Mouse (Mus musculus) embryonic facial prominence, embryonic 11.5 days (tissue): ENCODE measurements at regions not wholly inside any gene's neighbourhood (a gene's known extent, or its start where the extent isn't known, plus 50 kb on each side); places are given as distances from the start of the nearest gene placed in this dataset.

Experiments
- ATAC-seq: fragments of 200-750 bp; cut with Nextera tagmentation; replicated peaks from 2 replicates; pipeline ENCODE4 v1.8.0; 2017; ENCODE audit warnings: low read depth; ENCODE audit not compliant: insufficient number of reproducible peaks, low FRiP score, low TSS enrichment
- DNase-seq: peaks from one replicate; pipeline ENCODE4 v3.0.0-alpha.2; 2015; ENCODE audit warnings: low spot score
- H3K27ac ChIP-seq: fragments of 300-500 bp; sonication (generic); replicated peaks from 2 replicates; pipeline ENCODE4 v1.5.1; 2014; ENCODE audit warnings: mild to moderate bottlenecking, low read depth, low read length, control low read depth
- H3K27me3 ChIP-seq: fragments of 300-500 bp; sonication (generic); 2 replicates; pipeline ENCODE4 v1.6.1; 2014; ENCODE audit warnings: mild to moderate bottlenecking, low read length, moderate library complexity, mixed read lengths; ENCODE audit not compliant: control insufficient read depth, insufficient read depth
- H3K36me3 ChIP-seq: fragments of 300-500 bp; sonication (generic); replicated peaks from 2 replicates; pipeline ENCODE4 v1.6.1; 2014; ENCODE audit warnings: low read depth, mild to moderate bottlenecking, low read length, moderate library complexity, mixed read lengths; ENCODE audit not compliant: control insufficient read depth, insufficient read depth
- H3K4me1 ChIP-seq: fragments of 300-500 bp; sonication (generic); 2 replicates; pipeline ENCODE4 v1.6.1; 2014; ENCODE audit warnings: low read length, mixed read lengths; ENCODE audit not compliant: control insufficient read depth, insufficient read depth
- H3K4me2 ChIP-seq: fragments of 300-500 bp; sonication (generic); 2 replicates; pipeline ENCODE4 v1.6.1; 2014; ENCODE audit warnings: low read depth, mild to moderate bottlenecking, control low read depth, low read length, moderate library complexity
- H3K4me3 ChIP-seq: fragments of 300-500 bp; sonication (generic); 2 replicates; pipeline ENCODE4 v1.5.1; 2014; ENCODE audit warnings: low read depth, low read length, control low read depth
- H3K9ac ChIP-seq: fragments of 300-500 bp; sonication (generic); replicated peaks from 2 replicates; pipeline ENCODE4 v1.6.1; 2014; ENCODE audit warnings: mild to moderate bottlenecking, control low read depth, low read length
- H3K9me3 ChIP-seq: fragments of 300-500 bp; sonication (generic); replicated peaks from 2 replicates; pipeline ENCODE4 v1.6.1; 2016; ENCODE audit warnings: mild to moderate bottlenecking, low read length, inconsistent platforms, mixed read lengths; ENCODE audit not compliant: control insufficient read depth
- WGBS: fragments of 180-500 bp; shearing (Covaris S2); extraction: QIAGEN DNeasy Blood & Tissue Kit; methylation state at CpG from one replicate; pipeline ENCODE4 v1.1.7; 2014; 5-methylcytosine and 5-hydroxymethylcytosine counted together

DNA sequence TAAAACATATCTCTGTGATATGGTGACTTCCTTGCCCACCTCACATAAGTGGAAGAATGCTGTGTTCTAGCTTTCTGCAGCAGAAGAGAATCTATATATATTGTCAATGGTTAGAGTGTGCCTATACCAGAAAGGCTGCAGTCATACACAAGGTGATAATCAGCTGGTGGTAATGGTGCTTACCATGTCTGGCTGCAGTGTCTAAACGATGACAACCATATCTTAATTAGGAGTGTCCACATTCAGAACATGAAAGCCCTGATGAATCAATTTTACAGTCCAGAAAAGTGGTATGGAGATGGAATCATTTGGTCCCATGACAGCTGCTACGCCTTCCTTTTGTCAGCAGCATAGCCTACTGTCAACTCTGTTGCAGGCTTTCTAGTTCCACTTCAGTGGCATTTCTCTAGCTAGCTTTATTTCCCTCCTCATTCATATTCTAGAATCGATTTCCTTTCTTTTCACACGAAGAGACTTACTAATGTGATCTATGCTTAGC, 484.2 kb downstream of the Gm21750 start:
- Histone ChIP-seq H3K36me3 (no peaks in the 10 kb centered on the region), H3K27ac (no peak overlapping the region), H3K4me3 (no peak overlapping the region), H3K27me3 (no peaks in the 10 kb centered on the region), H3K9me3 (no peaks in the 10 kb centered on the region), H3K9ac (no peak overlapping the region), H3K4me1 (no peaks in the 10 kb centered on the region), H3K4me2 (no peak overlapping the region)
- ATAC-seq = no peak
- DNase-seq = no peak
- WGBS = 82% methylated on average over 4 of the region's 4 CpGs

DNA sequence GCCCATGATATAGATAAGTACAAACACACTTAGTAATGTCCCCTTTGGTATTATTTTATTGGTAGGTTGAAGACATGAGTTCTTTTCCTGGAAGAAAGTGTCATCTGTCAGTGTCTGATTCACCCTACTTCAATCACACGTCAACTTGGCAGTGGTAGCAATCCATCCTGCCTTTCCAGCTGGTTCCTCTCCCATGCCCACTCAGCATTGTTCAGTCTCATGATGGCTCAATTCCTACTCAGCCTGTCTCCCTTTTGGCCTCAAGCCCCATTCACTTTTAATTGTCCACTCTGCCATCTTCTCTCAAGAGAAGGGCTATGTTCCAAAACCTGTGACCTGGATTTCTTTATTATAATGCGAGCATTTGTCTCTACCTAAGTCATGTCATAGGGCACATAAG, 474.4 kb upstream of the Htr2a start:
- Histone ChIP-seq H3K4me3 (no peak overlapping the region), H3K9ac (no peak overlapping the region), H3K4me2 (no peak overlapping the region), H3K9me3 (no peaks in the 10 kb centered on the region), H3K4me1 (no peaks in the 10 kb centered on the region), H3K36me3 (no peaks in the 10 kb centered on the region), H3K27ac (no peak overlapping the region), H3K27me3 (no peaks in the 10 kb centered on the region)
- DNase-seq (no peak), ATAC-seq (no peak)
- WGBS = 92% methylated on average over 2 of the region's 2 CpGs

DNA sequence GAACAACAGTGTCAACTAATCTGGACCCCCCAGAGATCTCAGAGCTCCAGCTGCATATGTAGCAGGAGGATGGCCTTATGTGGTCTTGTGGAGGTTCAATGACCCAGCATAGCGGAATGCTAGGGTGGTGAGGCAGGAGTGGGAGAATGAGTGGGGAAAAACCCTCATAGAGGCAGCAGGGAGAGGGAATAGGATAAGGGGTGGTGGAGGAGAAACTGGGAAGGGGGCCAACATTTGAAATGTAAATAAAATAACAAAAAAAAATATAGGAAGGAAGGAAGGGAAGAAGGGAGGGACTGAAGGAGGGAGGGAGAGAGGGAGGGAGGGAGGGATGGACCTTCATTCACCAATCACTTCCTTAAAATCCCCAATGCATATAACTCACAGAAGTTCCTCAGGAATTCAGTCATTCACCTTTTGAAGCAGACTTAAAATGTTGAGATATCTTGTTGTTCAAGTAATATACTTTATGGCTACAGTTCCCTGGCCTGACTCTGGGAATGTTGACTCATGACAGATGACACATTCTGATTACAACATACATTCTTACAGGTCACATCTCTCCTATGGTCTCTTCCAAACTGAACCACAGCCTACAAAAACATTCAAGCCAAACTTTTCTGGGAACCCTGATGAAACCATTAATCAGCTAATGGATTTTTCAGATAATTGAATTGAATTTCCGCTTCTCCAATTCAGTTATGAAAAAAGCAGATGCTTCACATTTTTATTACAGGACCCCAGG, 471.3 kb upstream of the Htr2a start:
- H3K4me3 ChIP-seq = no peak overlapping the region
- no peaks in the 10 kb centered on the region for H3K27me3 ChIP-seq
- H3K4me1 ChIP-seq = no peaks in the 10 kb centered on the region
- H3K4me2 ChIP-seq = no peak overlapping the region
- DNase-seq (no peak), ATAC-seq (no peak)
- no peaks in the 10 kb centered on the region for H3K36me3 ChIP-seq
- no peak overlapping the region for H3K27ac ChIP-seq
- WGBS = 89% methylated on average over 2 of the region's 2 CpGs
- H3K9me3 ChIP-seq = no peaks in the 10 kb centered on the region
- no peak overlapping the region for H3K9ac ChIP-seq

DNA sequence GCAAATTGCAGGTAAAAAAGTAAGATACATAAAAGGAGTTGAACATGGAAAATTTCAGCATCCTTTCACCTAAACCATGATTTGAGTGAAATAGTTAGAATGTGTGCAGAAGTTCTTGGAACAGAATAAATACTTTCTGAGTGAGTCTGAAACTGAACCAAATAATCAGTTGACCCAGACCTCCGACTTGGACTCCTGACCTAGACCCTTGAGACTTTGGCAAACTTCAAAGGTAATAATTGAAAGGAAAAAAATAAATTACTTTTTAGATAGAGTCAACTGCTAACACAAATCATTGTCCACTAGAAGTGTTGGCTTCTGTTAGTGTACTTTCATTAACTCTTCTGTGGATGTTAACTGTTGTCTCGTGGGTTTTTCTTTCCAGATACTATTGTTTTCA, 460.6 kb upstream of the Htr2a start:
- 73% methylated on average over 2 of the region's 2 CpGs for WGBS

DNA sequence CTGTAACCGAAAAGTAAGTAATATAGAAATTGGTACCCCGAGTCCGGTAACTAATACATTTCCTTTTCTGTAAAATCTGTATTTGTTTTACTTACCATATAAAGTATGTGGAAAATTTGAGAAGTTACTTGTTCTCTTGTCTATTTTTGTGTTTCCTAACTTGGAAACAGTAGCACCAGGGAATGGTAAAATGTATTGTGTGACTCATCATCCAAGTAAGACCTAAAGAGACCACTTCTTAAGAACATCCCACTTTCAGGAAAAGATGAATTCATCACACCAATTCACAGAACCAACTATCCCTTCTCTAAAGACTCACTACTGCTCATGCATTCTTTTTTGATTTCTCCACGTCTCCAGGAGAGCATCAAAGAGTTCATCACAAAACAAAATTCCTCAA, 457.6 kb upstream of the Htr2a start:
- H3K4me3 ChIP-seq = no peak overlapping the region
- no peaks in the 10 kb centered on the region for H3K27me3 ChIP-seq
- no peak overlapping the region for H3K9ac ChIP-seq
- no peaks in the 10 kb centered on the region for H3K36me3 ChIP-seq
- no peak overlapping the region for H3K4me2 ChIP-seq
- no peaks in the 10 kb centered on the region for H3K9me3 ChIP-seq
- WGBS = 91% methylated on average over 4 of the region's 4 CpGs
- ATAC-seq (no peak), DNase-seq (no peak)
- no peaks in the 10 kb centered on the region for H3K4me1 ChIP-seq
- no peak overlapping the region for H3K27ac ChIP-seq

More for the DNA sequence above, 460.6 kb upstream of the Htr2a start:
- no peak overlapping the region for H3K27ac ChIP-seq
- H3K4me2 ChIP-seq = no peak overlapping the region
- no peak for ATAC-seq
- H3K36me3 ChIP-seq = no peaks in the 10 kb centered on the region
- no peaks in the 10 kb centered on the region for H3K27me3 ChIP-seq
- no peaks in the 10 kb centered on the region for H3K9me3 ChIP-seq
- H3K9ac ChIP-seq = no peak overlapping the region
- H3K4me1 ChIP-seq = no peaks in the 10 kb centered on the region
- no peak for DNase-seq
- H3K4me3 ChIP-seq = no peak overlapping the region

DNA sequence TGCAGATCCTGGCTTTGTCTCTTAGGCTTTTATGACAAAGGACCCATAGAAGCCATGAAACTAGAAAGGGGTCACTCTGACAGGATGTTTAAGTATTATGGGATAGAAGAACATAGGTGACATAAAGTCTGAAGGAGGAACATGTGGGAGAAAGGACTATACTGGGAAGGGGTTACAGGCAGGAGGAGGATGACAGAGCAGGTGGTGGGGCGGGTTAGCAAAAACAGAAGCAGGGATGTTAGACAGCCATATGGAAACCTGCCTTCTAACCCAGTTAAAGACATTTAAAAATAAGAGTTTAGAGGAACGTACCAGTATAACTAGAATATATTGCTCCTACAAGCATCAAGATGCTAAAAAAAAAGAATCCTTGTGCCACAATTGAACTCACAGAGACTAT, 438.9 kb upstream of the Htr2a start:
- Histone ChIP-seq H3K27ac (no peak overlapping the region), H3K9ac (no peak overlapping the region), H3K4me3 (no peak overlapping the region), H3K36me3 (no peaks in the 10 kb centered on the region), H3K27me3 (no peaks in the 10 kb centered on the region), H3K4me2 (no peak overlapping the region), H3K9me3 (no peaks in the 10 kb centered on the region), H3K4me1 (no peaks in the 10 kb centered on the region)
- WGBS = 89% methylated on average over 2 of the region's 2 CpGs
- DNase-seq (no peak), ATAC-seq (no peak)

DNA sequence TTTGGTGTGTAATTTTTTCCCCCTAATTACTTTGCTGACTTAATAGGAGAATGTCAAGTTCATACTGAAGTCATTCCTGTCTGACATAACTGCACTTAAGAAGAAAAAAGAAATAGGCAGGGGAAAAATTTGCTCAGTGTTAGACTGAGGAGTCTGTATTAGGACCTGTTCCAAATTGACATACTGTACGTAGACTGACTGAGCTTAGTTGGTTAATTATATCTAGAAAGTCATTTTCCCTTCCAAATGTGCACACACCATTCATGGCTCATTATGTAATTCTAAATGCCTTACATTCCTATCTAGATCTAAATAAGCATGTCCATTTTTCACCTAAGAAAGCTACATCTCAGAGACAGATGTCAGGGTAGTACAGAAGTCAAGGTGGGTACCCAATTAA, 435.6 kb upstream of the Htr2a start:
- DNase-seq (no peak), ATAC-seq (no peak)
- Histone ChIP-seq H3K9ac (no peak overlapping the region), H3K9me3 (no peaks in the 10 kb centered on the region), H3K4me2 (no peak overlapping the region), H3K27me3 (no peaks in the 10 kb centered on the region), H3K4me1 (no peaks in the 10 kb centered on the region), H3K27ac (no peak overlapping the region), H3K36me3 (no peaks in the 10 kb centered on the region), H3K4me3 (no peak overlapping the region)
- 75% methylated on average over 1 of the region's 1 CpGs for WGBS

DNA sequence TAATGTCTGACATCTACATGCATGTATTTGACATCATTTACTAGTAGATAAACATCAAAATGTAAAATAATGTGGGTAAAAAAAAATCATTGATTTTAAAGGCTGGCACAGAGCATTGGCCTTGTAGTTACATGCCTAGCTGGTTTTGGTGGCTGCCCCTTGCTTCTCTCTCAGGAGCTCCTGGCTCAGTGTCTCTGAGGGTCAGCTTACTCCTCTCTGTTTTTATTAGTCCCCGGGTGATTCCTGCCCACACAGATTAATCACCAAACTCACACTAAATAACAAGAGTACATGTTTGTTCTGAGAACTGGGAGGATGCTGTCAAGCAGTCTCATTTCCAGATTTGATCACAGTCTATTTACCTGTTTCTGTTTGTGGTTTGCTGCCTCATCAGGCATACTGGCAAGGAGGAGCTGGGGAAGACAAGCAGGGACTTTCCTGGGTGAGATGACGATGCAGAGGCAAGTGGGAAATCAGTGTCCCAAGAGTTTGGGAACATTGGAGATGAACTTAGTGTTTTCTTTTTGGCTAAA, 422.7 kb upstream of the Htr2a start:
- 77% methylated on average over 2 of the region's 2 CpGs for WGBS
- no peaks in the 10 kb centered on the region for H3K36me3 ChIP-seq
- no peak overlapping the region for H3K9ac ChIP-seq
- H3K27me3 ChIP-seq = no peaks in the 10 kb centered on the region
- no peak overlapping the region for H3K4me3 ChIP-seq
- no peak overlapping the region for H3K4me2 ChIP-seq
- no peak for DNase-seq
- no peaks in the 10 kb centered on the region for H3K9me3 ChIP-seq
- ATAC-seq = no peak
- no peak overlapping the region for H3K27ac ChIP-seq
- no peaks in the 10 kb centered on the region for H3K4me1 ChIP-seq
